Mouse (Mus musculus): ENCODE measurements at regions not wholly inside any gene's neighbourhood (a gene's known extent, or its start where the extent isn't known, plus 50 kb on each side); places are given as distances from the start of the nearest gene placed in this dataset.

DNA sequence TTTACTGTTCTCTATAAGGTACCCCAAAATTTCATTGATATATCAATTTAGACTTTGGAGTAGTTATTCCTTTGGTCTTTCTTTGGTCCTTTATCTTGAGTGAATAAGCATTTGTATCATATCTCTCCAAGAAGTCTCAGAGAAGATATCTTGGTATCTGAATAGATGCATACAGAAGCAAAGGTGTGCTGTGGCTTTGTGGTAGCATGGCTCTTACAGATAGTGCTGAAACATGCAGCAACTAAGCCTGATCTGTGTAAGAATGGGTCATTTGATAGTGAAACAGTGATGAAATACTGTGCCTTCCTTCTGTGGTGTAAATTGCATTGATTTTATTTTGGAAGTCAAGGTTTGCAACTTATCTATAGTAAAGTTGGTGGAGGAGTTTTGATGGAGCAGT lies 978.3 kb upstream of the H2afb3 start:
- TF ChIP-seq TBP (IDR thresholded peaks at IDR 0.05; ENCODE audit: low read depth, low read length) = no peak
- TF ChIP-seq HCFC1 (IDR thresholded peaks at IDR 0.05; ENCODE audit: low read depth, low read length) = no peak
- no peak for TF ChIP-seq ELF1 (IDR thresholded peaks at IDR 0.05; ENCODE audit: low read depth, low read length)

Measured in MEL (cell line).